15 mouse cellular contexts compared by ENCODE assay signal in genomic region chr1:180729231-180729630, GRCm38 (mm10). TPM values are rescaled to one million over a fixed set of nuclear protein-coding genes. Genes with fewer than 3 reads are reported as not detected.
"Had no signal": no experiment of that assay in that cellular context is flagged by ENCODE, and none has a peak within 500 bp of the region (broad histone marks: within the 10 kb centered on the region; RNA-seq: fewer than 3 reads in every experiment).

No protein-coding gene starts in this region.

- H3K4me3 ChIP-seq: limb, embryonic 12.5 days; midbrain, embryonic 13.5 days; myocyte; neural tube, embryonic 12.5 days had no signal

- H3K9me3 ChIP-seq: limb, embryonic 12.5 days; midbrain, embryonic 13.5 days; neural tube, embryonic 12.5 days had no signal

- H3K27ac ChIP-seq: kidney, postnatal 0 days; limb, embryonic 12.5 days; midbrain, embryonic 13.5 days; neural tube, embryonic 12.5 days; stomach, postnatal 0 days had no signal

- H3K27me3 ChIP-seq: limb, embryonic 12.5 days; midbrain, embryonic 13.5 days; neural tube, embryonic 12.5 days had no signal

- DNase-seq: kidney, adult 11 months; kidney, adult 9 months; kidney, postnatal 36 days; layer of hippocampus, adult 9-11 months had no signal

- ATAC-seq: midbrain, embryonic 13.5 days had no signal

- H3K9ac ChIP-seq: limb, embryonic 12.5 days; midbrain, embryonic 13.5 days; neural tube, embryonic 12.5 days had no signal

- H3K4me2 ChIP-seq: limb, embryonic 12.5 days; midbrain, embryonic 13.5 days; neural tube, embryonic 12.5 days had no signal

RNA-seq across cellular contexts. Expression of gene Mixl1, which starts 32.4 kb away (rescaled TPM):
- total RNA-seq: layer of hippocampus, adult 18-20 months; left cerebral cortex, postnatal 36 days; liver, adult 2 months; megakaryocyte-erythroid progenitor cell, adult 5-6 weeks; neutrophil, adult 5-6 weeks had no signal
- polyA plus RNA-seq: liver, adult 2 months; midbrain, embryonic 13.5 days; myocyte had no signal
